Mouse (Mus musculus): Measurements from ENCODE around the gene Emc10. TPM values are rescaled to one million over a fixed set of nuclear protein-coding genes. Genes with fewer than 3 reads are reported as not detected.

Gene Emc10
- polyA plus RNA-seq, 1 experiment = 406 TPM

DNA sequence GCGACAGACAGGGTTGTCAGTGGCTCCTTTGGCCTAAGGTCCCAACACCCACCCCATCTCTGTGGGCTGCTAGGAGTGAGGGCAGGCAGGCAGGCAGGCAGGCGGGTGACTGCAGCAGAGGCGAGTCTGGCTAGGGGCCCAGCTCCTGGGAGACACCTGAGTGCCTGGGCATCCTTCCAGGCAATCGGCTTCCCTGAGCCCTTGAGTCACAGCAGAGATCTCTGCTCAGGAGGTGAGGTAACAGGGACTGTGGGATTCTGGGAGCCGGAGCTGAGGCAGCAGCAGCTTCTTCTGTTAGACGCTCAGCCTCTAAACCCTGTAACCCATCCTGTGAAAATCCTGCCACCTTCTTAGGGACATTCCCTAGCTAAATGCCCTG, 40.2 kb upstream of the Emc10 start:
- H3K4me1 ChIP-seq (replicated peaks; ENCODE audit: control insufficient read depth, insufficient read depth, low read length) = peaks cover 8% of the 10 kb centered on the region
- no peaks in the 10 kb centered on the region for H3K27me3 ChIP-seq (ENCODE audit: control insufficient read depth, insufficient read depth, low read length)
- no peak for TF ChIP-seq CTCF (IDR thresholded peaks at IDR 0.05; ENCODE audit: borderline replicate concordance, control insufficient read depth, extremely low read depth, insufficient read depth, low read length, poor library complexity)
- TF ChIP-seq POLR2A (IDR thresholded peaks at IDR 0.05; ENCODE audit: control insufficient read depth, extremely low read depth, insufficient read depth, low read length, poor library complexity) = no peak
- no peak overlapping the region for H3K27ac ChIP-seq (ENCODE audit: control insufficient read depth, insufficient read depth, low read length)
- peaks cover 29% of the 10 kb centered on the region for H3K36me3 ChIP-seq (ENCODE audit: control insufficient read depth, insufficient read depth, low read length)
- H3K4me3 ChIP-seq (ENCODE audit: control insufficient read depth, insufficient read depth, low read length) = no peak overlapping the region
- DNase-seq = no peak
- 88% methylated on average over 6 of the region's 6 CpGs for WGBS

DNA sequence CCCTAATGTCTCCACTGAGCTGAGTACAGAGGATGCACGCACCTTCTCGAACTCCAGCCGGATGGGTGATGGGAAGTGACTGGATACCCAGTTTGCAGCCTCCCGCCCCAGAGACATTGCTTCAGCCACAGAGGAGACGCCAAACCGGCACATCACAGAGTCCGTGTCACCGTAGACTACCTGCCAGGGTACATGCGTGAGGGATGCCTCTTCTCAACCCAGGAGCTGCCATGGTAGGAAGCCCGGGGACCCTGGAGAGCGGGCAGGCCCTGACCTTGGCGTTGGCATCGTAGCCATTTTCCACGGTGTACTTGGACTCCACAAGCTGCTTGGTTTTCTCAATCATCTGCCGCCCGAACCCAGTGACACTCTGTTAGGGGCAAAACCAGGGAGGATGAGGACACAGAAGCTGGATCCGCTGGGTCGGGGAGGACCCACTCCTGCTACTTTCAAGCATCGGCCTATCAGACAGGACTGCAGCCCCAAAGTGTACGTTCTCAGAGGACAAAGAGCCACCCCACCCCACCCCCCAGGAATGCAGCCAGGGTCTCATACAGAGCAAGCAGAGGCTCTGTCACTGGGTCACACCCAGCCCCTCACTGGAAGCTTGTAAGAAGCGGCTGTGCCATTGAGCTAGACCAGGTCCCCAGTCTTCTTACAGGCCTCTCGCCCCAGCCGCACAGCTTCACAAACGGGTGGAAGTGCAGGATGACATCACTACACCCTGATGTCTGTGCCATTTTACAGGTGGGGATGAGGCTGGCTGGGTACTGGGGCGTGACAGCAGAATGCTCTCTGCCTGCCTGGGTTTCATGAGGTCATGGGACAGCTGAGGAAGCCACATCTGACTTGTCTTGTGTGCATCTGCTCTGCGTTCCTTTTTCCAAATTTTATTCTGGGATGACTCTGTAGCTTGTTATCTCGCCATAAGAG, 39.6 kb upstream of the Emc10 start:
- DNase-seq = no peak
- Histone ChIP-seq H3K36me3 (ENCODE audit: control insufficient read depth, insufficient read depth, low read length) (peaks cover 29% of the 10 kb centered on the region), H3K4me3 (ENCODE audit: control insufficient read depth, insufficient read depth, low read length) (no peak overlapping the region), H3K27ac (ENCODE audit: control insufficient read depth, insufficient read depth, low read length) (no peak overlapping the region), H3K27me3 (ENCODE audit: control insufficient read depth, insufficient read depth, low read length) (no peaks in the 10 kb centered on the region), H3K4me1 (replicated peaks; ENCODE audit: control insufficient read depth, insufficient read depth, low read length) (peaks cover 15% of the 10 kb centered on the region)
- 92% methylated on average over 27 of the region's 27 CpGs for WGBS
- TF ChIP-seq CTCF (IDR thresholded peaks at IDR 0.05; ENCODE audit: borderline replicate concordance, control insufficient read depth, extremely low read depth, insufficient read depth, low read length, poor library complexity) = no peak
- TF ChIP-seq POLR2A (IDR thresholded peaks at IDR 0.05; ENCODE audit: control insufficient read depth, extremely low read depth, insufficient read depth, low read length, poor library complexity) = no peak

DNA sequence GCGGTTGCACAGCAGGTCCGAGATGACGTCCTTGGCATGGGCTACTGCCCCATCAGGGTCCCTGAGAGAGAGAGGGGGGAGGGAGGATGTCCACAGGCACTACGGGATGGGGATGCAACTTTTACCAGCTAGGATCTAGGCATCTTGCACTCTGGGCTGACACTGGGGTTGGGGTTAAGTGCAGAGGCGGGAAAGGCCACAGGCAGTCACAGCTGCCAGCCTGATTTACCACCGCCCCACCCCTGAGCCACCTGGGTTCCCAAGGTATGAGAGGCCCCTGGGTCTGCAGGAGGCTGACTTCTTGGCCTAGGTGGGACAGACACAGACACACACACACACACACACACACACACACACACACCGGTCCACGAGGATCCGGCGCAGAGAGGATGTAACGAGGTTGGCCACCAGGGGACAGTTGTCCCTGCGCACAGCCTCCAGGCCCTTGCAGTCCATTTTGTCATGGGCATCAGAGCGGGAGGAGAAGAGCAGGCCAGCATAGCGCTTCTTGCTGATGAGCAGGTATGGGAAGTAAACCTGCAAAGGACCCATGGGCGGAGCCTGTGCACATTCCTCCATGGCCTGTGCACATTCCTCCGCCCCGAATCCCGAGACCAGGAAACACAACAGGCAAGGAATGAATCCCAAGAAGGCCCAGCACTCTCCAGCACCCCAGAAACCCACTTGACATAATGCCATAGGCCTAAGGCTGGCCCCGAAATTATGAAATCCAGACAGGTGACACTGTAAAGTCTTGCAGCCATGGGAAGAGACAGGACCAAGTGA, 38.5 kb upstream of the Emc10 start:
- TF ChIP-seq POLR2A (IDR thresholded peaks at IDR 0.05; ENCODE audit: control insufficient read depth, extremely low read depth, insufficient read depth, low read length, poor library complexity) (no peak), CTCF (IDR thresholded peaks at IDR 0.05; ENCODE audit: borderline replicate concordance, control insufficient read depth, extremely low read depth, insufficient read depth, low read length, poor library complexity) (no peak)
- 73% methylated on average over 19 of the region's 19 CpGs for WGBS
- Histone ChIP-seq H3K27me3 (ENCODE audit: control insufficient read depth, insufficient read depth, low read length) (no peaks in the 10 kb centered on the region), H3K36me3 (ENCODE audit: control insufficient read depth, insufficient read depth, low read length) (peaks cover 20% of the 10 kb centered on the region), H3K27ac (ENCODE audit: control insufficient read depth, insufficient read depth, low read length) (no peak overlapping the region), H3K4me3 (ENCODE audit: control insufficient read depth, insufficient read depth, low read length) (no peak overlapping the region), H3K4me1 (replicated peaks; ENCODE audit: control insufficient read depth, insufficient read depth, low read length) (peaks cover 15% of the 10 kb centered on the region)
- no peak for DNase-seq

DNA sequence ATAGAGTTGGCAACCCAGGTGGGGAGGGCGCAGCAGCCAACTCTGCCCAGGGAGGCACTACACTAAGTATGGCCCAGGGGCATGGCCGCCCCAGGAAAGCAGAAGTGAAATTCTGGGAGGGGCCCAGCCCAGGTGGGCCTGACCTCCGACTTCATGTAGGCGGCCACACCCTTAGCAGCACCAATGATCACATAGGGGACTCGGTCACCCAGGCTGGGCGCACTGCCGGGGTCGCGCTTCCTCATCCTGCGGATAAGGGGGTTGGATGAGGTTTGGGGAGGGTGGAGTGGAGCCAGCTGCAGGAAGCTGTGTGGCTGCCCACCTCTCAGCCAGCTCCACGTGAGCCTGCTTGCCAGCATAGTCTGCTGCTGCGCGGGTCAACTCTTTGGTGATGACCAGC, 37.9 kb upstream of the Emc10 start:
- TF ChIP-seq CTCF (IDR thresholded peaks at IDR 0.05; ENCODE audit: borderline replicate concordance, control insufficient read depth, extremely low read depth, insufficient read depth, low read length, poor library complexity) (no peak), POLR2A (IDR thresholded peaks at IDR 0.05; ENCODE audit: control insufficient read depth, extremely low read depth, insufficient read depth, low read length, poor library complexity) (no peak)
- Histone ChIP-seq H3K27ac (ENCODE audit: control insufficient read depth, insufficient read depth, low read length) (no peak overlapping the region), H3K27me3 (ENCODE audit: control insufficient read depth, insufficient read depth, low read length) (no peaks in the 10 kb centered on the region), H3K4me3 (ENCODE audit: control insufficient read depth, insufficient read depth, low read length) (no peak overlapping the region), H3K36me3 (ENCODE audit: control insufficient read depth, insufficient read depth, low read length) (peaks cover 13% of the 10 kb centered on the region), H3K4me1 (replicated peaks; ENCODE audit: control insufficient read depth, insufficient read depth, low read length) (peaks cover 15% of the 10 kb centered on the region)
- 39% methylated on average over 13 of the region's 13 CpGs for WGBS
- no peak for DNase-seq

DNA sequence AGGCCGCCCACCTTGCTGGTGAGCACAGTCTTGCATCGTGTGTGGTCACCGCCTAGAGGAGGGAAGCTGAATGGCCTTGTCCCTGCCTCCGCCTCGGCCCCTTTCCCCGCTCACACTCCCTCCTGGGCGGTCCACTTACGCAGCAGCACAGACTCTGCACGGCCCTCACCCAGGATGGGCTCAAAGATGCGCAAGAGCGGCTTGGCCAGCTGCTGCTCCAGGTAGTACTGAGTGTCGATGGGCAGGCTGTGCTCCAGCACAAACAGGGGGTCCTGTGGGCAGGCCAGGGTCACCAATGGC, 37.4 kb upstream of the Emc10 start:
- TF ChIP-seq CTCF (IDR thresholded peaks at IDR 0.05; ENCODE audit: borderline replicate concordance, control insufficient read depth, extremely low read depth, insufficient read depth, low read length, poor library complexity) = no peak
- TF ChIP-seq POLR2A (IDR thresholded peaks at IDR 0.05; ENCODE audit: control insufficient read depth, extremely low read depth, insufficient read depth, low read length, poor library complexity) = no peak
- no peak overlapping the region for H3K4me3 ChIP-seq (ENCODE audit: control insufficient read depth, insufficient read depth, low read length)
- WGBS = 98% methylated on average over 12 of the region's 12 CpGs
- no peak for DNase-seq
- peaks cover 8% of the 10 kb centered on the region for H3K36me3 ChIP-seq (ENCODE audit: control insufficient read depth, insufficient read depth, low read length)
- H3K27me3 ChIP-seq (ENCODE audit: control insufficient read depth, insufficient read depth, low read length) = no peaks in the 10 kb centered on the region
- H3K27ac ChIP-seq (ENCODE audit: control insufficient read depth, insufficient read depth, low read length) = no peak overlapping the region
- H3K4me1 ChIP-seq (replicated peaks; ENCODE audit: control insufficient read depth, insufficient read depth, low read length) = peaks cover 16% of the 10 kb centered on the region

DNA sequence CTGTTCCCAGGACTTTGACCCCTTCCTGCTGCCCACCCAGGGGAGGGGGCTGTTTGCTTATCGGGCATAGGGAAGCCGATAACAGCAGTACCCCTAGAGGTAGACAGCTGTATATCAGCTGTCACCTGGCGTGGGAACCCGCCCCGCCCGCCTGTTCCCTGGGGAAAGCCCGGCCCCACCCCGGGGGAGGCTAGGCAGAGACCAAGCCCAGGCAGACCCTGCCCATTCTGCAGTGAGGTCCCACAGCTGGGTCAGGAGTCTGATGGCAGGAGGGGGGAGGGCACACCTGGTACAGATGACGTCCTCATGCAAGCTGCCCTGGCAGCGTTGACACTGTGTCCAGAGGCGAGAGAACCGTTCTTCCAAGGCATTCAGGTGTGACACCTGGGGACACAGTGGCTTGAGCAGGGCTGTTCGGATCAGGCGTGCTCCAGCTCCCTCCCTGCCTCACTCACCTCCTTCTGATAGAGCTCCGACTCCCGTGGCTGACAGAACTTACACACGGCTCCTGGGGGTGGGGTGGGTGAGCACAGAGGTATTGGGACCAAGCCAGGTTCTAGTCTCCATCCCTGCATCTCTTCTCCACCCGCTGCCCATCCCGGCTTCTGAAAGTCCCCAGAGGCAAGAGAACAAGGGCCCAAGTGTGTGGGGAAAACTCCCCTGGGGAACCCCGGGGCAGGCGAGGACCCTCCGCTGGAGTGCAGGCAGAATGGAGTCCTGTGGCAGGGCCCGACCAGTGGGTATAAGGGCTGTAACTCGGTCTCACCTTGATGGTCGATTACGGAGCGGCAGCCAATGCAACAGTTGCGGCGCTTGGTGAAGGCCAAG, 36.8 kb upstream of the Emc10 start:
- Histone ChIP-seq H3K4me3 (ENCODE audit: control insufficient read depth, insufficient read depth, low read length) (no peak overlapping the region), H3K27me3 (ENCODE audit: control insufficient read depth, insufficient read depth, low read length) (no peaks in the 10 kb centered on the region), H3K27ac (ENCODE audit: control insufficient read depth, insufficient read depth, low read length) (no peak overlapping the region), H3K36me3 (ENCODE audit: control insufficient read depth, insufficient read depth, low read length) (peaks cover 4% of the 10 kb centered on the region), H3K4me1 (replicated peaks; ENCODE audit: control insufficient read depth, insufficient read depth, low read length) (peaks cover 21% of the 10 kb centered on the region)
- 95% methylated on average over 29 of the region's 29 CpGs for WGBS
- TF ChIP-seq CTCF (IDR thresholded peaks at IDR 0.05; ENCODE audit: borderline replicate concordance, control insufficient read depth, extremely low read depth, insufficient read depth, low read length, poor library complexity) = no peak
- no peak for TF ChIP-seq POLR2A (IDR thresholded peaks at IDR 0.05; ENCODE audit: control insufficient read depth, extremely low read depth, insufficient read depth, low read length, poor library complexity)
- no peak for DNase-seq
